Mouse (Mus musculus) adipocyte (in vitro differentiated cells): ENCODE data around the gene Rprd1b.

Experiments used
- DNase-seq: peaks from one replicate; pipeline ENCODE4 v3.0.0-alpha.2; 2016; ENCODE audit warnings: low spot score

The Rprd1b gene

GRCm38 (mm10) chr2:158175433-158175832 lies 147.1 kb downstream of the Rprd1b start:
- peak; percentile 58 for DNase-seq

- DNase-seq, result no peak
Observed at GRCm38 (mm10) chr2:158176763-158177162, 148.5 kb downstream of the Rprd1b start.

- DNase-seq, result no peak
Observed at GRCm38 (mm10) chr2:158177574-158177973, 149.3 kb downstream of the Rprd1b start.

- DNase-seq, result no peak
Observed at GRCm38 (mm10) chr2:158178139-158178538, 149.8 kb downstream of the Rprd1b start.

GRCm38 (mm10) chr2:158178696-158179369 lies 150.5 kb downstream of the Rprd1b start:
- DNase-seq, result no peak

GRCm38 (mm10) chr2:158179370-158180111 lies 151.2 kb downstream of the Rprd1b start:
- DNase-seq, result no peak

GRCm38 (mm10) chr2:158180797-158181196 lies 152.5 kb downstream of the Rprd1b start:
- DNase-seq, result no peak
